Mouse (Mus musculus) lung, adult 18-20 months (tissue): ENCODE data around the gene Zbtb16.
A peak's percentile ranks its signal among the peaks of the same experiment; 100 is the strongest.

Source experiments
- DNase-seq, 2 experiments: peaks; one replicate each; pipeline ENCODE4 v3.0.0; 2022; ENCODE audit warnings: mixed read lengths in 2 of 2

The Zbtb16 gene

GRCm38 (mm10) chr9:48824533-48825130, 11.4 kb downstream of the Zbtb16 start:
- DNase-seq, result no peak

GRCm38 (mm10) chr9:48823851-48824250, 12.2 kb downstream of the Zbtb16 start:
- no peak for DNase-seq

- DNase-seq, result no peak
These were observed 12.7 kb downstream of the Zbtb16 start for GRCm38 (mm10) chr9:48823319-48823705.

- no peak for DNase-seq
These were observed 13.3 kb downstream of the Zbtb16 start for GRCm38 (mm10) chr9:48822586-48823318.

- no peak for DNase-seq
These were observed 14.0 kb downstream of the Zbtb16 start for GRCm38 (mm10) chr9:48821916-48822585.

- DNase-seq, result no peak
These were observed 14.6 kb downstream of the Zbtb16 start for GRCm38 (mm10) chr9:48821431-48821830.

- no peak for DNase-seq
These were observed 15.2 kb downstream of the Zbtb16 start for GRCm38 (mm10) chr9:48820791-48821190.

GRCm38 (mm10) chr9:48819695-48820094, 16.3 kb downstream of the Zbtb16 start:
- no peak for DNase-seq

- no peak for DNase-seq
These were observed 16.9 kb downstream of the Zbtb16 start for GRCm38 (mm10) chr9:48819137-48819536.

GRCm38 (mm10) chr9:48817907-48818306, 18.1 kb downstream of the Zbtb16 start:
- no peak for DNase-seq

GRCm38 (mm10) chr9:48817399-48817793, 18.6 kb downstream of the Zbtb16 start:
- peak; percentile 52 to 61 for DNase-seq

- DNase-seq, result no peak
These were observed 19.2 kb downstream of the Zbtb16 start for GRCm38 (mm10) chr9:48816678-48817398.

- DNase-seq, result no peak
These were observed 19.9 kb downstream of the Zbtb16 start for GRCm38 (mm10) chr9:48816157-48816556.

GRCm38 (mm10) chr9:48814881-48815495, 21.0 kb downstream of the Zbtb16 start:
- DNase-seq, result no peak

- DNase-seq, result no peak
These were observed 21.8 kb downstream of the Zbtb16 start for GRCm38 (mm10) chr9:48813960-48814880.

GRCm38 (mm10) chr9:48812352-48812751, 23.7 kb downstream of the Zbtb16 start:
- no peak for DNase-seq

GRCm38 (mm10) chr9:48806591-48806990, 29.4 kb downstream of the Zbtb16 start:
- no peak for DNase-seq

GRCm38 (mm10) chr9:48805850-48806249, 30.2 kb downstream of the Zbtb16 start:
- DNase-seq, result no peak

- DNase-seq, result no peak
These were observed 31.5 kb downstream of the Zbtb16 start for GRCm38 (mm10) chr9:48804509-48804908.

GRCm38 (mm10) chr9:48803460-48804240, 32.4 kb downstream of the Zbtb16 start:
- no peak for DNase-seq

GRCm38 (mm10) chr9:48802374-48802773, 33.6 kb downstream of the Zbtb16 start:
- DNase-seq, result no peak
